ENCODE assay signal across 9 mouse cellular contexts in genomic region chr8:62952481-62952880, GRCm38 (mm10). TPM values are rescaled to one million over a fixed set of nuclear protein-coding genes. Genes with fewer than 3 reads are reported as not detected.
DNase-seq lines count a peak whose midpoint lies in the region; ATAC-seq lines count a peak whose summit lies in the region.
"Had no signal": no experiment of that assay in that cellular context is flagged by ENCODE, and none has a peak within 500 bp of the region (broad histone marks: within the 10 kb centered on the region; RNA-seq: fewer than 3 reads in every experiment).

No protein-coding gene starts in this region.

- H3K9me3 ChIP-seq in limb, embryonic 10.5 days (replicated peaks), result no peaks in the 10 kb centered on the region
- no peaks in the 10 kb centered on the region for H3K9me3 ChIP-seq in stomach, embryonic 14.5 days (ENCODE audit: control insufficient read depth, low read depth, low read length)

- 17% methylated on average over 3 of the region's 3 CpGs for WGBS in limb, embryonic 10.5 days
- WGBS in stomach, embryonic 14.5 days, result 13% methylated on average over 3 of the region's 3 CpGs

- peaks cover 18% of the 10 kb centered on the region for H3K4me1 ChIP-seq in limb, embryonic 10.5 days
- H3K4me1 ChIP-seq in stomach, embryonic 14.5 days (ENCODE audit: control insufficient read depth, insufficient read depth, low read length), result 0 out of 2 replicates have a peak, but pooled peaks cover 2% of the 10 kb centered on the region

- H3K27me3 ChIP-seq in limb, embryonic 10.5 days (ENCODE audit: low read depth, poor library complexity, severe bottlenecking), result peaks cover 12% of the 10 kb centered on the region; the same call in 1 of the 2 replicates
- H3K27me3 ChIP-seq in stomach, embryonic 14.5 days (ENCODE audit: control insufficient read depth, insufficient read depth, low read length), result no peaks in the 10 kb centered on the region

- no peak overlapping the region for H3K9ac ChIP-seq in stomach, embryonic 14.5 days (replicated peaks; ENCODE audit: low read depth, low read length)

- H3K4me3 ChIP-seq in limb, embryonic 10.5 days, result peak overlapping the region; percentile 72
- H3K4me3 ChIP-seq in stomach, embryonic 14.5 days (ENCODE audit: low read depth, low read length), result peak overlapping the region; percentile 55; the same call in 1 of the 2 replicates

- H3K4me2 ChIP-seq in stomach, embryonic 14.5 days (replicated peaks; ENCODE audit: low read depth, low read length), result peak overlapping the region; percentile 95

- no peaks in the 10 kb centered on the region for H3K36me3 ChIP-seq in limb, embryonic 10.5 days
- no peaks in the 10 kb centered on the region for H3K36me3 ChIP-seq in stomach, embryonic 14.5 days (ENCODE audit: control insufficient read depth, insufficient read depth, low read length)

- ATAC-seq in stomach, embryonic 14.5 days (ENCODE audit: insufficient number of reproducible peaks, insufficient read depth, low FRiP score, low read depth), result no peak
- ATAC-seq in activated CD4-positive, CD25-positive, alpha-beta regulatory T cell, adult 4 months, result no peak

- H3K27ac ChIP-seq in limb, embryonic 10.5 days, result no peak overlapping the region
- H3K27ac ChIP-seq in stomach, embryonic 14.5 days (ENCODE audit: low read length), result no peak overlapping the region

- DNase-seq in layer of hippocampus, adult 11-12 months (ENCODE audit: low spot score), result peak; percentile 9
- no peak for DNase-seq in layer of hippocampus, postnatal 25 days (ENCODE audit: extremely low spot score in 1 of 2, low spot score in 1 of 2)
- peak; percentile 28 for DNase-seq in forelimb bud, embryonic 11.5 days (ENCODE audit: low read depth, low spot score)
- no peak for DNase-seq in limb, embryonic 10.5 days (ENCODE audit: low spot score)
- DNase-seq in cerebellum, adult 11 months, result no peak
- no peak for DNase-seq in adrenal gland, adult (ENCODE audit: inconsistent age in 2 of 2, low spot score in 1 of 2)

RNA-seq across cellular contexts. Expression of gene Spock3, which starts 1.7 kb away (rescaled TPM):
- total RNA-seq in layer of hippocampus, postnatal 25 days (2021), result 10 to 100 TPM; 50.5 to 51.2 TPM
- 2.1 and 5.4 TPM in 2 replicates for polyA plus RNA-seq in limb, embryonic 10.5 days (2016; fragmentation: Nextera tagmentation; extraction: Ambion mirVana)
- polyA plus RNA-seq in stomach, embryonic 14.5 days (2014; fragmentation: Nextera tagmentation; extraction: Ambion mirVana), result 16.7 and 19.7 TPM in 2 replicates
- under 1 TPM in 1 of 2 experiments, not detected in 1; 0.12 TPM for polyA plus RNA-seq in activated CD4-positive, CD25-positive, alpha-beta regulatory T cell, adult 4 months (2017; shearing (Covaris generic))
- total RNA-seq: neutrophil, adult 5-6 weeks had no signal

Comparison
In these comparisons a context has a peak if more than half of its experiments do, and no peak if none do; other contexts are left out.
1. DNase-seq: peak in layer of hippocampus, adult 11-12 months (single experiment) and forelimb bud, embryonic 11.5 days (single experiment); none in layer of hippocampus, postnatal 25 days (0 of 2), limb, embryonic 10.5 days (single experiment), cerebellum, adult 11 months (single experiment) and adrenal gland, adult (0 of 2).